Mouse (Mus musculus): ENCODE measurements around the gene Pip5k1c. TPM values are rescaled to one million over a fixed set of nuclear protein-coding genes. Genes with fewer than 3 reads are reported as not detected.

Pip5k1c gene
- total RNA-seq, 1 experiment = 27.3 TPM

DNA sequence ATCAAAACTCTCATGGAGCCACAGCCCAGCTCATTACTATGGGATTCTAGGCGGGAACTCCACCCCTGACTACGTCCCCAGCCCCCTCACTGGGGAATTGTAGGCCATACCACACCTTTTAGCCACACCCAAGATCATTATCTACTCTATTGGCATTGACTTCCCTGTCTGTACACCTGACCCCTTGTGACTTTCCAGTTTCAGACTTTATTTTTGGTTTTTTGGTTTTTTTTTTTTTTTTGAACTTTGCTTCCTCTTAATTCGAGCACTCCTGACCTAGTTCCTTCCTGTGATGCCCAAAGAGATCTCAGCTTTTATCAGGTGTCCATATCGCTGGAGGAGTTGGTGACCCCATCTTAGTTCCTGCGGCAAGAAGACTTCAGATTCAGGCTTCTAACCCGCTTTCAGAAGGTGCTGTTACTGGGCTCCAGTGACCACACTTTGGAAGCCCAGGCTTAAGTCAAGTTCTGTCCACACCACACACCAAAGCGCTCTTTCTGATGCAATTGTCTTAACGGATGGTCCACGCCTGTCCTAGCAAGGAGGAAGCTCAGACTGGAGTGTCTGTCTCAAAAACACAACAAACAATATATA is 1.2 kb upstream of the Pip5k1c start, which contains the start of gene Tjp3:
TSS of gene Tjp3 (minus strand) at position 71 of the 594 bp plus-strand sequence.
- H3K4me3 ChIP-seq (ENCODE audit: insufficient read depth in 1 of 2, low read depth in 1 of 2, low read length in 2 of 2, poor library complexity in 1 of 2, severe bottlenecking in 1 of 2) = peak within 1 kb of the TSS; percentile 40 to 45; a peak in 3 of 4 replicates
- H3K36me3 ChIP-seq (ENCODE audit: control insufficient read depth, insufficient read depth, low read length, poor library complexity, severe bottlenecking) = peaks cover 5% of the 10 kb centered on the region; the same call in 1 of the 2 replicates
- H3K27ac ChIP-seq (ENCODE audit: insufficient read depth, low read depth, low read length, poor library complexity, severe bottlenecking) = no peak within 1 kb of the TSS
- no peak for DNase-seq (ENCODE audit: low read depth, low spot score)
- no peaks in the 10 kb centered on the region for H3K9me3 ChIP-seq (ENCODE audit: control insufficient read depth, insufficient read depth, low read depth, low read length)
- peaks cover 4 to 32% of the 10 kb centered on the region in 2 experiments for H3K4me1 ChIP-seq (ENCODE audit: control insufficient read depth in 2 of 2, insufficient read depth in 2 of 2, low read length in 2 of 2, poor library complexity in 1 of 2)
- 0 out of 2 replicates have a peak within 1 kb of the TSS, but pooled peaks have one; percentile 12 for H3K9ac ChIP-seq (ENCODE audit: insufficient read depth, low read depth, low read length, poor library complexity, severe bottlenecking)
- in situ Hi-C loops (cut with MboI; ENCODE audit: low sequenced_read_pairs in 2 of 2, unreplicated experiment in 2 of 2) = no loop called here
- no peak for TF ChIP-seq HCFC1 (IDR thresholded peaks at IDR 0.05; ENCODE audit: borderline replicate concordance, insufficient read depth, low read length)
- TF ChIP-seq CHD2 (IDR thresholded peaks at IDR 0.05; ENCODE audit: low read depth, low read length) = no peak
- TF ChIP-seq ZC3H11A (IDR thresholded peaks at IDR 0.05; ENCODE audit: borderline replicate concordance, low read depth, low read length) = no peak
- no peak for TF ChIP-seq MAFK (IDR thresholded peaks at IDR 0.05; ENCODE audit: insufficient read depth, low read depth, low read length)
- no peak for TF ChIP-seq ZNF384 (IDR thresholded peaks at IDR 0.05; ENCODE audit: low read depth, low read length)

- in situ Hi-C loops (cut with MboI; ENCODE audit: low sequenced_read_pairs in 2 of 2, unreplicated experiment in 2 of 2) = no loop called here
- DNase-seq (ENCODE audit: low read depth, low spot score) = no peak
- Histone ChIP-seq H3K9ac (ENCODE audit: insufficient read depth, low read depth, low read length, poor library complexity, severe bottlenecking) (peak overlapping the region; percentile 97), H3K36me3 (ENCODE audit: control insufficient read depth, insufficient read depth, low read length, poor library complexity, severe bottlenecking) (peaks cover 5% of the 10 kb centered on the region; the same call in 1 of the 2 replicates), H3K27ac (ENCODE audit: insufficient read depth, low read depth, low read length, poor library complexity, severe bottlenecking) (no peak overlapping the region), H3K9me3 (ENCODE audit: control insufficient read depth, insufficient read depth, low read depth, low read length) (no peaks in the 10 kb centered on the region), H3K4me1 (ENCODE audit: control insufficient read depth in 2 of 2, insufficient read depth in 2 of 2, low read length in 2 of 2, poor library complexity in 1 of 2) (peaks cover 4 to 27% of the 10 kb centered on the region in 2 experiments), H3K4me3 (ENCODE audit: insufficient read depth in 1 of 2, low read depth in 1 of 2, low read length in 2 of 2, poor library complexity in 1 of 2, severe bottlenecking in 1 of 2) (peak overlapping the region; percentile 83 to 97)
- TF ChIP-seq ZNF384 (IDR thresholded peaks at IDR 0.05; ENCODE audit: low read depth, low read length) = no peak
- TF ChIP-seq HCFC1 (IDR thresholded peaks at IDR 0.05; ENCODE audit: borderline replicate concordance, insufficient read depth, low read length) = no peak
- TF ChIP-seq MAFK (IDR thresholded peaks at IDR 0.05; ENCODE audit: insufficient read depth, low read depth, low read length) = no peak
- no peak for TF ChIP-seq CHD2 (IDR thresholded peaks at IDR 0.05; ENCODE audit: low read depth, low read length)
- TF ChIP-seq ZC3H11A (IDR thresholded peaks at IDR 0.05; ENCODE audit: borderline replicate concordance, low read depth, low read length) = no peak
These were observed 719 bp downstream of the Pip5k1c start for GRCm38 (mm10) chr10:81293334-81294030.

DNA sequence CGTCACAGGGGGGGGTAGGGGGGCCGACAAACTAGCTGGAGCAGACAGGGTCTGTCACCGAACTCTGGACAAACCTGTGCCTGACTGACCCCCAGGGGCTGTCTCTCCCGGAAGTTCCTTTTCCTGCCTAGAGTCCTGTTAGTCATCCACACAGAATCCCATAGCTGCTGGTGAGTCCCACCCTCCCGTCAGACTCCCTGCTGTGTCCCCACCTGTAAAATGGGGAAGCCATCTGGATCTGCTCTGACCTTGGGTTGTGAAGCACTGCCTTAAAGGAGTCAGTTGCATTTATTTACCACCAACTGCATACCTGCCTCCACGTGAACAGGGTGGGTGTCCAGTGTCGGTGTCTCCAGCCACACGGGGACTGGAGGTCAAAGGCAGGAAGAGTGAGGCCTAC is 1.7 kb downstream of the Pip5k1c start:
- no peak overlapping the region for H3K9ac ChIP-seq (ENCODE audit: insufficient read depth, low read depth, low read length, poor library complexity, severe bottlenecking)
- H3K27ac ChIP-seq (ENCODE audit: insufficient read depth, low read depth, low read length, poor library complexity, severe bottlenecking) = no peak overlapping the region
- DNase-seq (ENCODE audit: low read depth, low spot score) = no peak
- peaks cover 5% of the 10 kb centered on the region; the same call in 1 of the 2 replicates for H3K36me3 ChIP-seq (ENCODE audit: control insufficient read depth, insufficient read depth, low read length, poor library complexity, severe bottlenecking)
- H3K9me3 ChIP-seq (ENCODE audit: control insufficient read depth, insufficient read depth, low read depth, low read length) = no peaks in the 10 kb centered on the region
- peaks cover 4 to 25% of the 10 kb centered on the region in 2 experiments; a peak in 3 of 4 replicates for H3K4me1 ChIP-seq (ENCODE audit: control insufficient read depth in 2 of 2, insufficient read depth in 2 of 2, low read length in 2 of 2, poor library complexity in 1 of 2)
- in situ Hi-C loops (cut with MboI; ENCODE audit: low sequenced_read_pairs in 2 of 2, unreplicated experiment in 2 of 2) = no loop called here
- no peak overlapping the region; a peak in 1 of 4 replicates for H3K4me3 ChIP-seq (ENCODE audit: insufficient read depth in 1 of 2, low read depth in 1 of 2, low read length in 2 of 2, poor library complexity in 1 of 2, severe bottlenecking in 1 of 2)
- TF ChIP-seq CHD2 (IDR thresholded peaks at IDR 0.05; ENCODE audit: low read depth, low read length) (no peak), HCFC1 (IDR thresholded peaks at IDR 0.05; ENCODE audit: borderline replicate concordance, insufficient read depth, low read length) (no peak)

GRCm38 (mm10) chr10:81295185-81295584 is 2.4 kb downstream of the Pip5k1c start:
- no peak overlapping the region for H3K9ac ChIP-seq (ENCODE audit: insufficient read depth, low read depth, low read length, poor library complexity, severe bottlenecking)
- H3K27ac ChIP-seq (ENCODE audit: insufficient read depth, low read depth, low read length, poor library complexity, severe bottlenecking) = no peak overlapping the region
- no peak for TF ChIP-seq HCFC1 (IDR thresholded peaks at IDR 0.05; ENCODE audit: borderline replicate concordance, insufficient read depth, low read length)
- no peak for TF ChIP-seq ZNF384 (IDR thresholded peaks at IDR 0.05; ENCODE audit: low read depth, low read length)
- DNase-seq (ENCODE audit: low read depth, low spot score) = no peak
- H3K9me3 ChIP-seq (ENCODE audit: control insufficient read depth, insufficient read depth, low read depth, low read length) = no peaks in the 10 kb centered on the region
- in situ Hi-C loops (cut with MboI; ENCODE audit: low sequenced_read_pairs in 2 of 2, unreplicated experiment in 2 of 2) = no loop called here
- peaks cover 4 to 25% of the 10 kb centered on the region in 2 experiments; a peak in 3 of 4 replicates for H3K4me1 ChIP-seq (ENCODE audit: control insufficient read depth in 2 of 2, insufficient read depth in 2 of 2, low read length in 2 of 2, poor library complexity in 1 of 2)
- peaks cover 5% of the 10 kb centered on the region; the same call in 1 of the 2 replicates for H3K36me3 ChIP-seq (ENCODE audit: control insufficient read depth, insufficient read depth, low read length, poor library complexity, severe bottlenecking)
- no peak overlapping the region for H3K4me3 ChIP-seq (ENCODE audit: insufficient read depth in 1 of 2, low read depth in 1 of 2, low read length in 2 of 2, poor library complexity in 1 of 2, severe bottlenecking in 1 of 2)
